In genomic region chrX:93281028-93281723, GRCm38 (mm10) we compare ENCODE assay signal across 8 mouse cellular contexts. TPM values are rescaled to one million over a fixed set of nuclear protein-coding genes. Genes with fewer than 3 reads are reported as not detected.
DNase-seq lines count a peak whose midpoint lies in the region; ATAC-seq and TF ChIP-seq lines count a peak whose summit lies in the region.

No protein-coding gene starts in this region.

- DNase-seq in kidney, adult 2 months = peak; percentile 15
- no peak for DNase-seq in kidney, adult 11 months
- DNase-seq in Patski (ENCODE audit: low read depth, low spot score) = no peak
- DNase-seq in embryonic facial prominence, embryonic 14.5 days (ENCODE audit: low spot score) = peak; percentile 39
- peak; percentile 76 for DNase-seq in neural tube, embryonic 10.5 days (ENCODE audit: extremely low spot score, low spot score)
- DNase-seq in yolk sac, embryonic 10.5 days (ENCODE audit: low spot score) = no peak

- H3K4me3 ChIP-seq in kidney, adult 2 months (ENCODE audit: insufficient read depth, low read depth, low read length) = no peak overlapping the region
- H3K4me3 ChIP-seq in embryonic facial prominence, embryonic 14.5 days (ENCODE audit: low read depth, low read length) = no peak overlapping the region
- H3K4me3 ChIP-seq in hindbrain, embryonic 16.5 days (ENCODE audit: low read length) = no peak overlapping the region
- peak overlapping the region; percentile 0; the same call in 1 of the 2 replicates for H3K4me3 ChIP-seq in liver, embryonic 12.5 days

- H3K4me2 ChIP-seq in embryonic facial prominence, embryonic 14.5 days (ENCODE audit: low read depth, low read length) = peak overlapping the region; percentile 33
- peak overlapping the region; percentile 2; the same call in 1 of the 2 replicates for H3K4me2 ChIP-seq in hindbrain, embryonic 16.5 days (ENCODE audit: low read length)
- H3K4me2 ChIP-seq in liver, embryonic 12.5 days = peak overlapping the region; percentile 37

- no peak for TF ChIP-seq POLR2A in kidney, adult 2 months (IDR thresholded peaks at IDR 0.05; ENCODE audit: low read depth, low read length)

- no peak overlapping the region for H3K27ac ChIP-seq in kidney, adult 2 months (ENCODE audit: insufficient read depth, low read depth, low read length)
- no peak overlapping the region for H3K27ac ChIP-seq in embryonic facial prominence, embryonic 14.5 days (replicated peaks; ENCODE audit: low read depth, low read length)
- no peak overlapping the region for H3K27ac ChIP-seq in hindbrain, embryonic 16.5 days (ENCODE audit: low read depth, low read length)
- H3K27ac ChIP-seq in liver, embryonic 12.5 days = no peak overlapping the region

- no peak overlapping the region for H3K9ac ChIP-seq in embryonic facial prominence, embryonic 14.5 days (ENCODE audit: low read depth, low read length)
- no peak overlapping the region for H3K9ac ChIP-seq in hindbrain, embryonic 16.5 days (ENCODE audit: low read depth, low read length)
- no peak overlapping the region for H3K9ac ChIP-seq in liver, embryonic 12.5 days

- CTCF ChIA-PET in Patski (lab: Charles Lee) = interaction anchor here (0.8 to 1.6 kb wide), 4 partner anchors 11 to 211 kb away, joined by 4 to 8 read pairs (median 5); no protein-coding TSS in a partner anchor

- TF ChIP-seq CTCF in kidney, adult 2 months (conservative IDR thresholded peaks at IDR 0.05; ENCODE audit: insufficient read depth, insufficient read length, low read depth, low read length) = peak; percentile 38
- TF ChIP-seq CTCF in Patski (IDR thresholded peaks at IDR 0.05) = no peak

- POLR2A ChIA-PET in Patski (lab: Charles Lee) = no interaction called here

- peaks cover 3% of the 10 kb centered on the region; the same call in 1 of the 2 replicates for H3K27me3 ChIP-seq in kidney, adult 2 months (replicated peaks; ENCODE audit: control insufficient read depth, insufficient read depth, low read length)
- peaks cover 41% of the 10 kb centered on the region for H3K27me3 ChIP-seq in Patski
- H3K27me3 ChIP-seq in embryonic facial prominence, embryonic 14.5 days (replicated peaks; ENCODE audit: control insufficient read depth, insufficient read depth, low read length) = peaks cover 87% of the 10 kb centered on the region
- H3K27me3 ChIP-seq in hindbrain, embryonic 16.5 days (replicated peaks; ENCODE audit: control insufficient read depth, insufficient read depth, low read length) = peaks cover 24% of the 10 kb centered on the region
- H3K27me3 ChIP-seq in liver, embryonic 12.5 days (replicated peaks) = peaks cover 83% of the 10 kb centered on the region

- WGBS in kidney, adult 2 months = 4% methylated on average over 23 of the region's 23 CpGs
- 23% methylated on average over 23 of the region's 23 CpGs for WGBS in embryonic facial prominence, embryonic 14.5 days
- 16% methylated on average over 20 of the region's 23 CpGs for WGBS in hindbrain, embryonic 16.5 days
- 6% methylated on average over 22 of the region's 23 CpGs for WGBS in liver, embryonic 12.5 days (ENCODE audit: insufficient replicate concordance)

- H3K36me3 ChIP-seq in kidney, adult 2 months (ENCODE audit: control insufficient read depth, insufficient read depth, low read length) = no peaks in the 10 kb centered on the region
- H3K36me3 ChIP-seq in embryonic facial prominence, embryonic 14.5 days (ENCODE audit: control insufficient read depth, insufficient read depth, low read length) = no peaks in the 10 kb centered on the region
- no peaks in the 10 kb centered on the region for H3K36me3 ChIP-seq in hindbrain, embryonic 16.5 days (ENCODE audit: control insufficient read depth, insufficient read depth, low read length)
- H3K36me3 ChIP-seq in liver, embryonic 12.5 days = no peaks in the 10 kb centered on the region

- ATAC-seq in Patski = peak; percentile 60
- ATAC-seq in embryonic facial prominence, embryonic 14.5 days (ENCODE audit: low read depth) = peak; percentile 72
- peak; percentile 68; the same call in 1 of the 2 replicates for ATAC-seq in hindbrain, embryonic 16.5 days
- ATAC-seq in liver, embryonic 12.5 days = peak; percentile 47; the same call in 1 of the 2 replicates

- in situ Hi-C loops in Patski (cut with MboI; ENCODE audit: low pct_unique_long_range_greater_than_20kb) = loop anchor here (10.0 to 25.0 kb wide), 3 partner anchors 174 to 606 kb away; no protein-coding TSS in a partner anchor

- H3K4me1 ChIP-seq in kidney, adult 2 months (ENCODE audit: control insufficient read depth, insufficient read depth, low read length) = 0 out of 2 replicates have a peak, but pooled peaks cover 2% of the 10 kb centered on the region
- H3K4me1 ChIP-seq in embryonic facial prominence, embryonic 14.5 days (ENCODE audit: control insufficient read depth, insufficient read depth, low read length) = no peaks in the 10 kb centered on the region
- no peaks in the 10 kb centered on the region for H3K4me1 ChIP-seq in hindbrain, embryonic 16.5 days (ENCODE audit: control insufficient read depth, insufficient read depth, low read depth, low read length)
- H3K4me1 ChIP-seq in liver, embryonic 12.5 days = no peaks in the 10 kb centered on the region

- no peaks in the 10 kb centered on the region for H3K9me3 ChIP-seq in embryonic facial prominence, embryonic 14.5 days (ENCODE audit: control insufficient read depth, low read length)
- no peaks in the 10 kb centered on the region for H3K9me3 ChIP-seq in hindbrain, embryonic 16.5 days (ENCODE audit: control insufficient read depth, low read length)
- no peaks in the 10 kb centered on the region for H3K9me3 ChIP-seq in liver, embryonic 12.5 days (replicated peaks)

RNA-seq across cellular contexts. Expression of gene Arx, which starts 5.1 kb away (rescaled TPM):
- 0.08 TPM in 1 of 2 replicates, not detected in the other for polyA plus RNA-seq in kidney, adult 2 months (2012; rRNA removed)
- 0.04 TPM for polyA plus RNA-seq in Patski (2021)
- polyA plus RNA-seq in embryonic facial prominence, embryonic 14.5 days (2014; fragmentation: Nextera tagmentation; extraction: Ambion mirVana) = 0.87 and 1.3 TPM in 2 replicates
- polyA plus RNA-seq in hindbrain, embryonic 16.5 days (2015; fragmentation: Nextera tagmentation; extraction: Ambion mirVana) = 0.59 and 1.6 TPM in 2 replicates
- 0.10 and 0.36 TPM in 2 replicates for polyA plus RNA-seq in liver, embryonic 12.5 days (2016; fragmentation: Nextera tagmentation; extraction: Ambion mirVana)

Comparison
In these comparisons a context has a peak if more than half of its experiments do, and no peak if none do; other contexts are left out.
1. DNase-seq: peak in kidney, adult 2 months (single experiment), embryonic facial prominence, embryonic 14.5 days (single experiment) and neural tube, embryonic 10.5 days (single experiment); none in kidney, adult 11 months (single experiment), Patski (single experiment) and yolk sac, embryonic 10.5 days (single experiment).
2. Peak in every context shown above with its lines, with median percentiles within 50 percentile points of each other: ATAC-seq and H3K4me2 ChIP-seq.